Mouse (Mus musculus): Measurements from ENCODE around the gene Entpd6. TPM values are rescaled to one million over a fixed set of nuclear protein-coding genes. Genes with fewer than 3 reads are reported as not detected.

The Entpd6 gene
- total RNA-seq, 2 experiments from 2014 or later = 49.3 to 53.1 TPM

Other genes starting within 250 kb of the Entpd6 start
- gene Cst7, start 178.6 kb upstream of the Entpd6 start, total RNA-seq (2021) = not detected
- gene Apmap, start 140.5 kb upstream of the Entpd6 start, total RNA-seq (2021) = 10 to 100 TPM; 54.3 to 57.0 TPM
- 10 to 100 TPM; 16.5 to 20.4 TPM for gene Acss1, start 80.5 kb upstream of the Entpd6 start, total RNA-seq (2021)
- not detected for gene Vsx1, start 59.7 kb upstream of the Entpd6 start, total RNA-seq (2021)
- 100 to 1,000 TPM; 112 to 116 TPM for gene Pygb, start 37.7 kb downstream of the Entpd6 start, total RNA-seq (2021)
- gene Abhd12, start 155.7 kb downstream of the Entpd6 start, total RNA-seq (2021) = 100 to 1,000 TPM; 300 to 308 TPM
- 1 to 10 TPM; 1.2 to 1.4 TPM for gene Gins1, start 156.4 kb downstream of the Entpd6 start, total RNA-seq (2021)